Mouse (Mus musculus) cerebellum, adult 9-11 months (tissue): ENCODE measurements around the gene Ces2a.

Source experiments
- DNase-seq: peaks from one replicate; pipeline ENCODE4 v3.0.0; 2022

The Ces2a gene

DNA sequence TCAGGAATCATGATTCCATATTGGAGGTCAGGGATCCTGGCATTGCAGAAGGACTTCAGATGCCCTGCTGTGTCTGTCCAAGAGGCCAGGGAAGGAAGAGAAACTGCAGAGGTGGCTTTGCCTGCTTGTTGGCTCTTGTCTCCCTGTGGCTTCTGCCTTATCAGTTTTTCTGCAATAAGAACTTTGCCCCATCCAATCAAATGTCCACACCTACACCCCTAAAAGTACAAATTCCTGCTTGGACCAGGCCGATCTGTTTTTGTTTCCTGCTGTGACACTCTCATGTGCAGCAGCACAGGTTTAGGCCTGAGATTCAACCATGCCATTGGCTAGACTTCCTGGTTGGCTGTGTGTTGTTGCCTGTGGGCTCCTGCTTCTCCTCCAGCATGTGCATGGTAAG lies at the start of gene Ces2a:
Ces2a (plus strand) TSS at position 251 of the 400 bp plus-strand sequence.
- DNase-seq = no peak

DNA sequence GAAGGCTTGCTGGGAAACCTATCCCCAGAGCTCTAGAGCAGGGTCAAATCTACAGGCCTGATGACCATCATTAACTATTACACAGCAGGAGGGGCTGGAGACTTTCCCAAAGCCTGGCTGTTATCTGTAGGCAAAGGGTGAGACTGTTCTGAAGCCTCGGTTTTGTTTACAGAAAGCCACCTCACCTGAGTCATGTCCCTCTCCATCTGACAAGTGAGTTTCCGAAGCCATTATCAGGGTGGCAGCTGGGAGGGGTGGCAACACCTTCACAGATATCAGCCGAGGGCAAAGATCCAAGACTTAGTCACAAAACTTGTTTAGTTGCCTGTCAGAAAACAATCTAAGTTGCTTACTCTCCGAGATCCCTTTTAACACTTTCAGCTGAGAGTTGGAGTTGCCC lies 45.4 kb upstream of the Ces2a start:
- no peak for DNase-seq

DNA sequence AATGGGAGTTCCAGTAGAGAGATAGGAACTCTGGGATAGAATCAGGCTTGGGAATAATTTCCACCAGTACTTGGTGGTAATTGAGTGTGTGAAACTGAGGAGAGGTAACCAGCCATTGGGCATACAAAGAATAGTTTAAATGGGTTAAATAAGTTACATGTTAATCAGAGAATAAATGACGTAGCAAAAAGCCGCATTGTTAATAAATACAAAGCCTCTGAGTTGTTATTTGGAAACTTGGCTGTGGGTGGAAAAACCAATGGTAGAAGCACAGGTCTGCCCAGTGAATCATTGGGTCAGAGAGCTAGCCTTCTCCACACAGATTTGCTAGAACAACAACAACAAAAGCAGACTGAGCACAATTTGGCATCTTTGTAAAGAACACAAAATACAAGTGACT lies 35.2 kb upstream of the Ces2a start:
- no peak for DNase-seq

DNA sequence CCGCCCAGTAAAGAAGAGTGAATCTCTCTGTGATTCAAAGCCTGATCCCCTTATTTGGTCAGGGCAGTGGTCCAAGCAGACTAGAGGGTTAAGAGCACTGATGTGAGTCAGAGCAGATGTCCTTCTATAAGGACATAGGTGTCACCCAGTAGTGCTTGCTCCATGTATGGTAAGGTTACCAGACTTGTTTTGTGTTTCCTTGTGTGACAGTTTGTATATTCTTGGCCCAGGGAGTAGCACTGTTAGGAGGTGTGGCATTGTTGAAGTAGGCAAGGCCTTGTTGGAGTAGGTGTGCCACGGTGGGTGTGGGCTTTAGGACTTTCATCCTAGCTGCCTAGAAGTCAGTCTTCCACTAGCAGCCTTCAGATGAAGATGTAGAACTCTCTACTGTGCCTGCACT lies 31.9 kb upstream of the Ces2a start:
- DNase-seq = no peak

DNA sequence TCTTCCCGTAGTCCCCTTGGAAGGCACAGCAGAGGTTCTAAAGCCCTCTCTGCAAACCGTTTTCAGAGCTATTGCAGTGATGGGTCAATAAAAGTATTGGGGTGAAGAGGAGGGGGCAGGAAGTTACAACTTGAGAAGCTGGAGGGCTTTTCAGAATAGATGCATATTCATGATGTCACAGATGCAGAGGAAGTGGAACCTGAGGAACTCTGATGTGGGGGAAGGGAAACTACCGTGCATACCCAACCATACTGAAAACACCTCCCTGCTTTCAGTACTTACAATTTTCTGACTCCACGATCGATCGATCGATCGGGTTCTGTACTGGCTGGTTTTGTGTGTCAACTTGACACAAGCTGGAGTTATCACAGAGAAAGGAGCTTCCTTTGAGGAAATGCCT lies 12.6 kb upstream of the Ces2a start:
- DNase-seq = no peak

DNA sequence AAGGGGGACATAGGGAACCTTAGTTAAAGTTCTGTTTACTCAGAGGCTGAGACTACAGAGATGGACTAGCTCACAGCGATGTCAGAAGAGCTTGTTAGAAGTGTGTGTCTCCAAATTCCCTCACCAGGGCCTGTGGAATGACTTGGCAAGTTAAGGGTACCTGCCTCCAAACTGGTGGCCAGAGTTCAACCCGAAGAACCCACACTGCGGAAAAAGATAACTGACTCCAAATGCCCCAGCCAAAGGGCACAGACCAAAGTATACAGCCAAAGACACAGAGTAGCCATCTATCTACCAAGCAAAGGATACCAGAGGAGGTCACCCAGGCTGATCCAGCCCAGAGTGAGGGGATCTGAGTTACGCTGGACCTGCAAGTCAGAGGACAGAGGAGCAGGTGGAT lies 2.4 kb upstream of the Ces2a start:
- no peak for DNase-seq

DNA sequence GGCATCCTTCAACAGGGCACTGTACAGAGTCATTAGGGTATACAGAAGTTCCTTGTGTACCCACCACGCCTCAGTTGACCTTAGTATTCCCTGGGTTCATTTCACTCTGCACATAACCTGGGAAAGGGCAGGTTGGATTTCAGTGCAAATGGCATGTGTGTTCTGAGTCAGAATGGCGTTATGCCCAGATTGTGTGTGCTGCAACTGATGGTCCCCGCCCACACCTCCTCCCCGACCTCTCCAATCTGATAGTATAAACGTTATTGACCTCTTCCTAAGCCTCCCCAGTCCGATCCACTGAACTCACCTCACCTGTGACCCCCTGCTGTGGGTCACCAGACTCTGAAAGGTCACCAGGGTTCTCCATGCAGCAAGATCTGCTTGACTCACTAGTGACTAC lies 1.8 kb upstream of the Ces2a start:
- DNase-seq = no peak

DNA sequence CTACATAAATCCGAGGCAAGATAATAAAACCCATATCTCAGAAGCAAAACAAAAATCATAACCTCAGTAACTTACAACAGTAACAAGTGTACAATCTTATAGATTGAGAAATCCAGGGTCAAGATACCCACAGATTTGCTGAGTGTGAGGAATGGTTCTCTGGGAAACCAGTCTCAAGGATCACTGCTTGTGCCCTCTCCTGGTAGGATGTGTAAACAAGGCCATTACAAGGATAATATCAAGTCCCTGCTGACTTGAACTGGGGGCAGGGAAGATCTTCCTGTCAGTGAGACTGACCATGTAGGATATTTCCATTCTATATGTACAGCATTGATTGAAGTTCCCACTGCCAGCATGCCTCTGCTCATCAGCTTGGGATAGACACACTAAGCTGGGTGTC lies 8.2 kb downstream of the Ces2a start:
- DNase-seq = no peak

DNA sequence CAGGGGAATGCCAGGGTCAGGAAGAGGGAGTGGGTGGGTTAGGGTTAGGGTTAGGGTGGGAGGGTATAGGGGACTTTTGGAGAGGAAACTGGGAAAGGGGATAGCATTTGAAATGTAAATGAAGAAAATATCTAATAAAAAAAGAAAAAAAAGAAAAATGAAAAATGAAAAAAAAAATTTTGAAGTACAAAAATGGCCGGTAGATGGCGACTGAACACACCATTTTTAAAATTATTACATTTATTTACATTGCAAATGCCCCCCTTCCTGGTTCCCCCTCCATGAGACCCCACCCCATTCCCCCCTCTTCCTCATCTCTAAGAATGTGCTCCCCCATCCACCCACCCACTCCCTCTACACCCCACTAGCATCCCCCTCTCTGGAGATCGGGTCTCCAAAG lies 9.6 kb downstream of the Ces2a start:
- DNase-seq = no peak

DNA sequence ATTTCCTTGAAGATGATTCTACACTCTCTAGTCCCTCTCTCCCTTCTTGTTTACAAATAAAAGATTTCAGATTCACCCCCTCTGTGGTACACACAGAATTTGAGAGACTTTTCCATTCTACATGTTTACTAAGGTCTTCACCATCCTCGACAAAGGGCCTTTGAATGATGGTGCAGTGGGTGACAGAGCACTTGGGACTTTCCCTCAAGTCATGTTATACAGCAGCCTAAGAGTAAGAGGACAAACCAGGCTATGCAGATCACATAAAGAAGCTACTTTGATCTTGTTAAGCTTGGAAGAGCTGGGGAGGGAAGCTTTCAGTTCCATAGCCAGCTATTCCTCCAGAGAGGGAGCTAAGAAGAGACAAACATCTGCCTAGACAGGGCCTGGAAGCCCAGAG lies 19.0 kb downstream of the Ces2a start:
- no peak for DNase-seq

DNA sequence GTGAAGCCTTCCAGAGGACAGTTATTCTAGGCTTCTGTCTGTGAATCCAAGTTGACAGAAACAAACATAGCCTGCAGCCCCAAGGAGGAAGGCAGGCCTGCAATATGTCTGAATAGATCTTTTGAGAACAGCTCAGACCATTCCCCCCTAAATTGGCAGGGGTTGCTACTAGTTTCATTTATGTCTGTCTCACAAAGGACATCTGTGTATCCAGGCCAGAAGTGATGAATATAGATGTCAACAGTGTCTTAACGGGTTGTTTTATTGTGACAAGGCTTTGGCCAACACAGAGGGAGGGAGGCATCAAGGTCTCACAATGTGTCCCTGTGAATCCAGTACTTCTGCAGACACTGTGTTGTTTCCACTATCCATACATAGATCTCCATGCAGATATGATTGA lies 23.8 kb downstream of the Ces2a start:
- no peak for DNase-seq

DNA sequence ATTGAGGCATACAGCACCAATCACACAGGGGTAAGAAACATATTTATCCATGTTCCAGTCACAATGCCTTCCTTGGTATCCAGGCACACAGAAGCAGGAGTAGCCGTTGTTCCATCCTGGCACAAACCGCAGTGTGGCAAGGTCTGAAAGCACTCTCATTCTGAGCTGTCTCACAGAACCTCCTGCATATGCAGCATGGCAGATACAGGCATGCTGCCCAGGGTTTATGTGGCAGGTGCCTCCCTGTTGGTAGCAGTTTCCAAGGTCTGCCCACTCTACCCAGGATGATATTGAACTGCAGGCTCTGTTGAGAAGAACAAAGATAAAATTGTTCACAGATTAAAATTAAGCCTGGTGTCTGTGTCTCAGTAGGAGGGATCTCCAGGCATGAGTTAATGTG lies 24.4 kb downstream of the Ces2a start:
- DNase-seq = no peak

DNA sequence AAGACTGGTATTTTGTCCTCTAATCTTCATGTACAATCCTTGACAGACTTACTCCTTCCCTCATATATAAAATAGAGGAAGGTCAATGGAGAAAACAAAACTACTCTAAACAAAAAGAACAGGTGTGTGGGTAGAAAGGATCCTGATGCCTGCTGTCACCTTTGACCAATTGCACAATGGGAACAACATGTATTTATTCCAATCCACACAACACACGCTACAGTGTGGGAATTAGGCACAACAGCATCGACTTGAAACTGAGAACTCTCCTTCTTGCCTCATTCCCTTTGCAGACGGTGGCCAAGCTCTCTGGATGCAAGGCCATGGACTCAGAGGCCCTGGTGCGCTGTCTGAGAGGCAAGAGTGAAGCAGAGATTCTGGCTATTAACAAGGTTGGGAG lies 27.3 kb downstream of the Ces2a start:
- no peak for DNase-seq

DNA sequence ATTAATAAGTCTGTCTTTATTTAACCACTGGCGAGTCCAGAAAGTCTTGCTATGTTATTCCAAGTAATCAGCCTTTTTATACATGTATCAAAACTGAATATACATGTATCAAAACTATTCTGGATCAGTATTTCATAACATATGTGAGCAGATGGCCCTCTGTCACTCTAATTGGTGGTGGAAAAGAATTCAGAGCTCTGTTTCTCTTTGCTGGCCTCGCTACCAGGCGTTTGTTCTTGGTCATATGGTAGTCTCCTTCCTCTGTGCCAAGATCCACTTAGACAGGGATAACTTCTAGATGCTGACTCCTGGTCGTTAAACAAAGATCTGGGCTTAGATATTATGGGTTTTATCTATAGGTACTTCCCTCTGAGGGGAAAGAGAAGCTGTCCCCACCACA lies 32.7 kb downstream of the Ces2a start:
- no peak for DNase-seq

DNA sequence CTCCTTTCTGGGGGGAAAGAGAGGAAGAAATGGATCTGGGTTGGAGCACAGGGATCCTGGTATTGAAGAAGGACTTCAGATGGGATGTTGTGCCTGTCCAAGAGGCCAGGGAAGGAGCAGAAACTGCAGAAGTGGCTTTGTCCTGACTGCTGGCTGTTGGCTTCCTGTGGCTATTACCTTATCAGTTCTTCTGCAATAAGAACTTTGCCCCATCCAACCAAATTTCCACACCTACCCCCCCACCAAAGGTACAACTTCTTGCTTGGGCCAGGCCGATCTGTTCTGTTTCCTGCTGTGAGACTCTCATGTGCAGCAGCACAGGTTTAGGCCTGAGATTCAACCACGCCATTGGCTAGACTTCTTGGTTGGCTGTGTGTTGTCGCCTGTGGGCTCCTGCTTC lies 36.6 kb downstream of the Ces2a start:
- DNase-seq = no peak

DNA sequence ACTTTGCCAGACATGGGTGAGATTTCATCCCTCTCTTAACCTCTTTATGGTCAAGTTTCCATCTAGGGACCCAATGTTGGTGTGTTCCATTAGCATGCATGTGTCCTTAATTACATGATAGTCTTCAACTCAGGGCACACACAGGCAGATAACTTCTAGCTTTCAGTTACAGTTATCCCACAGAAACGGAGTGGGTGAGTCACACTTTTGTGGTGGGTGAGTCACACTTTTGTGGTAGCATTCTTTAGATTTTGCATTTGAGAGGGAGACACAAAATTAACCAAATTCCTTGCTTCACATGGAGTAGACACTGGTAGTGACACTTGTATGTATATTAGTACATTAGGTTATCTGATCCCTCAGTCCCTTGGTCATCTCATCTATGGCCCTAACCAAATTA lies 53.2 kb downstream of the Ces2a start:
- no peak for DNase-seq

DNA sequence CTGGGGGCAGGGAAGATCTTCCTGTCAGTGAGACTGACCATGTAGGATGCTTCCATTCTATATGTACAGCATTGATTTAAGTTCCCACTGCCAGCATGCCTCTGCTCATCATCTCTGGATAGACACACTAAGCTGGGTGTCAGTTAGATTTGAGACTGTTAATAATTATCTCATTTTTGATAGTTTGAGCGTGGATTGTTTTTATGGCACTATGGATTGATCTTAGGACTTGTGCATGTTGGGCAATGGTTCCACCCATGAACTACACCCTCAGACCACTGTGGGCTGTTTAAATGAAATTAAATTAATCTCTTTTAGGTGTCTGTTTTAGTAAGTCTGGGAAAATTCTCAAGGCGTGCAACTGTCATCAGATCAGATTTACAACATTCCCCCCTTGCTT lies 55.1 kb downstream of the Ces2a start:
- DNase-seq = no peak

DNA sequence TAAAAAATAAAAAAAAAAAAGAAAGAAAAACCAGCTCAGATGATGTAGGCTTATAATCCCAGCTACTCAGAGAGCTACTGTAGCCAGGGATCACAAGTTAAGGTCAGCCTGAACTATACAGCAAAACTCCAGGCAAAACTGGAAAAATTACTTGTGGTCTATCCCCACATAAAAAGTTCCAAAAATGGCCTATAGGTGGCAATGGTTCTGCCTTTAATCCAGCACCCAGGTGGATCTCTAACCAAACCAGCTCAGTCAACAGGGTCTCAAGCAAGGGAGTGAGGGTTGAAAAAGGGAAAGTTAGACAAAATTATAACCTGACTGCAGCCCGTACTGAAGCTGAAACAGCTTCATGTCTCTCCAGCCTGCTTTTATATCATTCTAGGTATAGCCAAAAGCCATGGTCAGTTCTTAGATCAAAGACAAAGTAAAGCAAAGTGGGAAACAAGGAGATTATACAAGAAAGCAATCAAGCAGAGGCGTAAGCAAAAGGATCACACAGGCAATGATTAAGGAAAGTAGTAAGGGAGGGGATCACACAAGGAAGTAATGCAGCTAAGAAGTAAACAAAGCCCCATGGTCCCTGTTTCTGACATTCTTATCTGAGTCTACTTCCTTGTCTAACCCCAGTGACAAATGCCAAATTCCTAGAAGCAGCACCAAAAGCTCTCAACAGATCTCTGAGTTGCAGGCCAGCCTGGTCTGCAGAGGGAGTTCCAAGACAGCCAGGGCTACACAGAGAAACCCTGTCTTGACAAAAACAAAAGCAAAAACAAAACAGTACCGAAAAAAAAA lies 56.3 kb downstream of the Ces2a start:
- DNase-seq = no peak
